Mouse (Mus musculus): ENCODE results near the gene Rgl1. TPM values are rescaled to one million over a fixed set of nuclear protein-coding genes. Genes with fewer than 3 reads are reported as not detected.

Gene Rgl1
- polyA plus RNA-seq, 1 experiment from 2014 or later, result 23.6 TPM

- Histone ChIP-seq H3K4me3 (replicated peaks; ENCODE audit: low read length) (no peak within 1 kb of the TSS), H3K36me3 (ENCODE audit: control insufficient read depth, insufficient read depth) (no peaks in the 10 kb centered on the region), H3K4me2 (ENCODE audit: low read length) (no peak within 1 kb of the TSS), H3K4me1 (replicated peaks; ENCODE audit: control insufficient read depth, insufficient read depth, low read length) (0 out of 2 replicates have a peak, but pooled peaks cover 3% of the 10 kb centered on the region), H3K9me3 (ENCODE audit: control insufficient read depth, low read length) (no peaks in the 10 kb centered on the region), H3K27me3 (replicated peaks; ENCODE audit: control insufficient read depth, insufficient read depth, low read length) (no peaks in the 10 kb centered on the region), H3K27ac (ENCODE audit: low read length) (no peak within 1 kb of the TSS), H3K9ac (replicated peaks; ENCODE audit: low read depth, low read length) (no peak within 1 kb of the TSS)
- 5% methylated on average over 2 of the region's 2 CpGs for WGBS
- peak; percentile 84 for ATAC-seq
Measured at GRCm38 (mm10) chr1:152799897-152800296, 33.7 kb upstream of the Rgl1 start, which contains the start of gene Ncf2. Ncf2 (plus strand) TSS chr1:152800194.

- Histone ChIP-seq H3K9ac (replicated peaks; ENCODE audit: low read depth, low read length) (no peak overlapping the region), H3K4me3 (replicated peaks; ENCODE audit: low read length) (no peak overlapping the region), H3K27ac (ENCODE audit: low read length) (no peak overlapping the region), H3K4me2 (ENCODE audit: low read length) (no peak overlapping the region), H3K27me3 (replicated peaks; ENCODE audit: control insufficient read depth, insufficient read depth, low read length) (no peaks in the 10 kb centered on the region), H3K4me1 (replicated peaks; ENCODE audit: control insufficient read depth, insufficient read depth, low read length) (peaks cover 6% of the 10 kb centered on the region; the same call in 1 of the 2 replicates), H3K9me3 (ENCODE audit: control insufficient read depth, low read length) (no peaks in the 10 kb centered on the region), H3K36me3 (ENCODE audit: control insufficient read depth, insufficient read depth) (no peaks in the 10 kb centered on the region)
- no peak for ATAC-seq
- WGBS, result 83% methylated on average over 9 of the region's 9 CpGs
Measured at GRCm38 (mm10) chr1:152798125-152798524, 32.0 kb upstream of the Rgl1 start.

- Histone ChIP-seq H3K4me3 (replicated peaks; ENCODE audit: low read length) (no peak overlapping the region), H3K27me3 (replicated peaks; ENCODE audit: control insufficient read depth, insufficient read depth, low read length) (no peaks in the 10 kb centered on the region), H3K4me2 (ENCODE audit: low read length) (no peak overlapping the region), H3K27ac (ENCODE audit: low read length) (no peak overlapping the region), H3K9ac (replicated peaks; ENCODE audit: low read depth, low read length) (no peak overlapping the region), H3K4me1 (replicated peaks; ENCODE audit: control insufficient read depth, insufficient read depth, low read length) (peaks cover 12% of the 10 kb centered on the region; the same call in 1 of the 2 replicates), H3K36me3 (ENCODE audit: control insufficient read depth, insufficient read depth) (no peaks in the 10 kb centered on the region), H3K9me3 (ENCODE audit: control insufficient read depth, low read length) (no peaks in the 10 kb centered on the region)
- no peak for ATAC-seq
- 83% methylated on average over 8 of the region's 8 CpGs for WGBS
Measured at GRCm38 (mm10) chr1:152796683-152797263, 30.6 kb upstream of the Rgl1 start.

GRCm38 (mm10) chr1:152795688-152796255 is 29.6 kb upstream of the Rgl1 start:
- 76% methylated on average over 8 of the region's 8 CpGs for WGBS
- no peak overlapping the region for H3K27ac ChIP-seq (ENCODE audit: low read length)
- H3K4me3 ChIP-seq (replicated peaks; ENCODE audit: low read length), result no peak overlapping the region
- peaks cover 12% of the 10 kb centered on the region; the same call in 1 of the 2 replicates for H3K4me1 ChIP-seq (replicated peaks; ENCODE audit: control insufficient read depth, insufficient read depth, low read length)
- no peak overlapping the region for H3K9ac ChIP-seq (replicated peaks; ENCODE audit: low read depth, low read length)
- no peak overlapping the region for H3K4me2 ChIP-seq (ENCODE audit: low read length)
- H3K27me3 ChIP-seq (replicated peaks; ENCODE audit: control insufficient read depth, insufficient read depth, low read length), result no peaks in the 10 kb centered on the region
- H3K36me3 ChIP-seq (ENCODE audit: control insufficient read depth, insufficient read depth), result no peaks in the 10 kb centered on the region
- no peaks in the 10 kb centered on the region for H3K9me3 ChIP-seq (ENCODE audit: control insufficient read depth, low read length)
- ATAC-seq, result no peak

GRCm38 (mm10) chr1:152793495-152794130 is 27.5 kb upstream of the Rgl1 start:
- H3K4me1 ChIP-seq (replicated peaks; ENCODE audit: control insufficient read depth, insufficient read depth, low read length), result peaks cover 9% of the 10 kb centered on the region; the same call in 1 of the 2 replicates
- no peaks in the 10 kb centered on the region for H3K27me3 ChIP-seq (replicated peaks; ENCODE audit: control insufficient read depth, insufficient read depth, low read length)
- 12% methylated on average over 6 of the region's 6 CpGs for WGBS
- H3K36me3 ChIP-seq (ENCODE audit: control insufficient read depth, insufficient read depth), result no peaks in the 10 kb centered on the region
- H3K4me3 ChIP-seq (replicated peaks; ENCODE audit: low read length), result no peak overlapping the region
- no peaks in the 10 kb centered on the region for H3K9me3 ChIP-seq (ENCODE audit: control insufficient read depth, low read length)
- H3K4me2 ChIP-seq (ENCODE audit: low read length), result no peak overlapping the region
- no peak overlapping the region for H3K9ac ChIP-seq (replicated peaks; ENCODE audit: low read depth, low read length)
- ATAC-seq, result no peak
- no peak overlapping the region for H3K27ac ChIP-seq (ENCODE audit: low read length)

GRCm38 (mm10) chr1:152792736-152793494 is 26.8 kb upstream of the Rgl1 start:
- ATAC-seq, result peak; percentile 49; the same call in 1 of the 2 replicates
- WGBS, result 10% methylated on average over 12 of the region's 12 CpGs
- no peak overlapping the region for H3K27ac ChIP-seq (ENCODE audit: low read length)

GRCm38 (mm10) chr1:152791269-152791668 is 25.1 kb upstream of the Rgl1 start:
- Histone ChIP-seq H3K4me2 (ENCODE audit: low read length) (no peak overlapping the region), H3K4me3 (replicated peaks; ENCODE audit: low read length) (no peak overlapping the region), H3K27me3 (replicated peaks; ENCODE audit: control insufficient read depth, insufficient read depth, low read length) (no peaks in the 10 kb centered on the region), H3K27ac (ENCODE audit: low read length) (no peak overlapping the region), H3K9me3 (ENCODE audit: control insufficient read depth, low read length) (no peaks in the 10 kb centered on the region), H3K4me1 (replicated peaks; ENCODE audit: control insufficient read depth, insufficient read depth, low read length) (peaks cover 9% of the 10 kb centered on the region; the same call in 1 of the 2 replicates), H3K36me3 (ENCODE audit: control insufficient read depth, insufficient read depth) (no peaks in the 10 kb centered on the region), H3K9ac (replicated peaks; ENCODE audit: low read depth, low read length) (no peak overlapping the region)
- ATAC-seq, result no peak
- WGBS, result 29% methylated on average over 4 of the region's 4 CpGs

More at GRCm38 (mm10) chr1:152792736-152793494, 26.8 kb upstream of the Rgl1 start:
- H3K9me3 ChIP-seq (ENCODE audit: control insufficient read depth, low read length), result no peaks in the 10 kb centered on the region
- no peaks in the 10 kb centered on the region for H3K27me3 ChIP-seq (replicated peaks; ENCODE audit: control insufficient read depth, insufficient read depth, low read length)
- no peak overlapping the region for H3K4me3 ChIP-seq (replicated peaks; ENCODE audit: low read length)
- H3K4me2 ChIP-seq (ENCODE audit: low read length), result no peak overlapping the region
- H3K9ac ChIP-seq (replicated peaks; ENCODE audit: low read depth, low read length), result no peak overlapping the region; the same call in 1 of the 2 replicates
- H3K36me3 ChIP-seq (ENCODE audit: control insufficient read depth, insufficient read depth), result no peaks in the 10 kb centered on the region
- H3K4me1 ChIP-seq (replicated peaks; ENCODE audit: control insufficient read depth, insufficient read depth, low read length), result peaks cover 9% of the 10 kb centered on the region; the same call in 1 of the 2 replicates

GRCm38 (mm10) chr1:152790821-152791220 is 24.7 kb upstream of the Rgl1 start:
- Histone ChIP-seq H3K27me3 (replicated peaks; ENCODE audit: control insufficient read depth, insufficient read depth, low read length) (no peaks in the 10 kb centered on the region), H3K9ac (replicated peaks; ENCODE audit: low read depth, low read length) (no peak overlapping the region), H3K4me1 (replicated peaks; ENCODE audit: control insufficient read depth, insufficient read depth, low read length) (peaks cover 9% of the 10 kb centered on the region; the same call in 1 of the 2 replicates), H3K9me3 (ENCODE audit: control insufficient read depth, low read length) (no peaks in the 10 kb centered on the region), H3K27ac (ENCODE audit: low read length) (no peak overlapping the region), H3K36me3 (ENCODE audit: control insufficient read depth, insufficient read depth) (no peaks in the 10 kb centered on the region), H3K4me2 (ENCODE audit: low read length) (no peak overlapping the region), H3K4me3 (replicated peaks; ENCODE audit: low read length) (no peak overlapping the region)
- 29% methylated on average over 6 of the region's 6 CpGs for WGBS
- ATAC-seq, result no peak

- no peak overlapping the region for H3K9ac ChIP-seq (replicated peaks; ENCODE audit: low read depth, low read length)
- H3K27me3 ChIP-seq (replicated peaks; ENCODE audit: control insufficient read depth, insufficient read depth, low read length), result no peaks in the 10 kb centered on the region
- no peaks in the 10 kb centered on the region for H3K9me3 ChIP-seq (ENCODE audit: control insufficient read depth, low read length)
- 35% methylated on average over 12 of the region's 12 CpGs for WGBS
- no peak overlapping the region for H3K4me2 ChIP-seq (ENCODE audit: low read length)
- H3K4me1 ChIP-seq (replicated peaks; ENCODE audit: control insufficient read depth, insufficient read depth, low read length), result peaks cover 9% of the 10 kb centered on the region; the same call in 1 of the 2 replicates
- H3K36me3 ChIP-seq (ENCODE audit: control insufficient read depth, insufficient read depth), result no peaks in the 10 kb centered on the region
- ATAC-seq, result no peak
- H3K4me3 ChIP-seq (replicated peaks; ENCODE audit: low read length), result no peak overlapping the region
- H3K27ac ChIP-seq (ENCODE audit: low read length), result no peak overlapping the region
Measured at GRCm38 (mm10) chr1:152790254-152790653, 24.1 kb upstream of the Rgl1 start.

Measured in forebrain, embryonic 16.5 days (tissue).